Mouse (Mus musculus) erythroblast, adult 5-6 weeks (primary cell): ENCODE results near the gene Olfr378. TPM values are rescaled to one million over a fixed set of nuclear protein-coding genes. Genes with fewer than 3 reads are reported as not detected.

Experiments
- ATAC-seq: replicated peaks from 2 replicates; pipeline ENCODE4 v1.8.0; 2016; ENCODE audit warnings: moderate number of reproducible peaks, mild to moderate bottlenecking, moderate TSS enrichment, inconsistent platforms; ENCODE audit not compliant: poor library complexity, low FRiP score, severe bottlenecking
- total RNA-seq, 2 experiments: library from RNA; stranded (forward) in 1 of 2; stranded (reverse) in 1 of 2; fragments of 150-400 nt in 1 of 2; fragments of 200-764, 138-1000 nt in 1 of 2; gene quantifications; 2 replicates each; pipeline versions ENCODE4 v1.2.3 to v1.2.4; 2015 to 2017; ENCODE audit warnings: low replicate concordance in 2 of 2

Gene Olfr378
- total RNA-seq (2015; ENCODE audit: low replicate concordance) (not detected in 2 replicates), total RNA-seq (2017; ENCODE audit: low replicate concordance) (not detected in 2 replicates)

DNA sequence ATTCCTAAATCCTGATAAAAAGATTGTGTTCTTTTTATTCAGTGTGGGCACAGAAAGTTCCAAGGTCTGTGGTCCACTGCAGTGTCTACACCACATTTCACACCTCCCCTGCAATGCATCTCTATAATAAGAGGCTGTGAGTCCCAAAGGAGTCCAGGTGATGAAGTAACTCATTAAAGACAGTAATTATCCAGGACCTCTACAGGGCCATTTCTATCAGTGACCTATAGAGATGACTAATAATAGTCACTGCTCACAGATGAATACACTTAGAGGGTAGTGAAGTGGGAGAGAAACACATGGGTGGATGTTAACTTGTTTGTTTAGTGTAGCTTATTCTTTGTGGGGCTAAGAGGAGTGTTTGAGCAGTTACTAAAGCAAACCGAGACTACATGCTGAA, at the start of gene Olfr378:
TSS of gene Olfr378 (minus strand) at position 101 of the 400 bp plus-strand sequence.
- no peak for ATAC-seq

GRCm38 (mm10) chr11:73457408-73457807, 29.1 kb upstream of the Olfr378 start, which contains the start of gene Olfr380:
Gene Olfr380, minus strand, starts transcription at chr11:73457508.
- ATAC-seq = no peak

DNA sequence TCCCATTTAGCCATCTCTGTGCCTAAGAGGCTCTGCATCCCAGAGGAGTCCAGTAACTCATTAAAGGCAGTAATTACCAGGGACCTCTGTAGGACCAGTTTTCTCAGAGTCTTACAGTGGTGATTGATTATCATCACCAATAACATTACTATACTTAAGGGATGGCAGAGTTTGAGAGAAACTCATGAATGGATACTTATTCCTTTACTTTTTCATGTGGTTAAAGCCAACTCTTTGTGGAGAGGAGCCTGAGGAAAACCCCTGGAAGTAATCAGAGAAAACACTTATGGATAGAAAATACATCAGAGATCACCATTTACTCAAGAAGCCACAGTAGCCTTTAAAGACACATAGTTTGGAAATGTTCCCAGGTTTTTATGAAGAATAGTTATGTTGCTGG, 28.8 kb downstream of the Olfr378 start, which contains the start of gene Olfr1:
TSS of gene Olfr1 (minus strand) at position 101 of the 400 bp plus-strand sequence.
- no peak for ATAC-seq

GRCm38 (mm10) chr11:73395374-73395773, 32.9 kb downstream of the Olfr378 start:
- ATAC-seq = no peak

Other genes starting within 250 kb of the Olfr378 start
- 2.3 and 6.0 TPM in 2 replicates for gene Ctns, start 229.4 kb downstream of the Olfr378 start, total RNA-seq (2015; ENCODE audit: low replicate concordance)
- gene Ctns, start 229.4 kb downstream of the Olfr378 start, total RNA-seq (2017; ENCODE audit: low replicate concordance) = 3.5 and 6.0 TPM in 2 replicates
- gene Shpk, start 229.0 kb downstream of the Olfr378 start, total RNA-seq (2015; ENCODE audit: low replicate concordance) = 2.1 TPM in 1 of 2 replicates, not detected in the other
- 1.5 and 2.4 TPM in 2 replicates for gene Shpk, start 229.0 kb downstream of the Olfr378 start, total RNA-seq (2017; ENCODE audit: low replicate concordance)
- not detected in 2 replicates for gene Trpv1, start 194.2 kb downstream of the Olfr378 start, total RNA-seq (2015; ENCODE audit: low replicate concordance)
- gene Trpv1, start 194.2 kb downstream of the Olfr378 start, total RNA-seq (2017; ENCODE audit: low replicate concordance) = not detected in 2 replicates
- not detected in 2 replicates for gene Trpv3, start 161.1 kb downstream of the Olfr378 start, total RNA-seq (2015; ENCODE audit: low replicate concordance)
- gene Trpv3, start 161.1 kb downstream of the Olfr378 start, total RNA-seq (2017; ENCODE audit: low replicate concordance) = not detected in 2 replicates
- gene Aspa, start 98.9 kb downstream of the Olfr378 start, total RNA-seq (2015; ENCODE audit: low replicate concordance) = 1.3 TPM in 1 of 2 replicates, not detected in the other
- gene Aspa, start 98.9 kb downstream of the Olfr378 start, total RNA-seq (2017; ENCODE audit: low replicate concordance) = not detected in 2 replicates
- gene Gm49340, start 98.7 kb downstream of the Olfr378 start, total RNA-seq (2015; ENCODE audit: low replicate concordance) = not detected in 2 replicates
- not detected in 2 replicates for gene Gm49340, start 98.7 kb downstream of the Olfr378 start, total RNA-seq (2017; ENCODE audit: low replicate concordance)
- not detected in 2 replicates for gene Spata22, start 98.7 kb downstream of the Olfr378 start, total RNA-seq (2015; ENCODE audit: low replicate concordance)
- not detected in 2 replicates for gene Spata22, start 98.7 kb downstream of the Olfr378 start, total RNA-seq (2017; ENCODE audit: low replicate concordance)
- gene Olfr20, start 77.7 kb downstream of the Olfr378 start, total RNA-seq (2015; ENCODE audit: low replicate concordance) = not detected in 2 replicates
- gene Olfr20, start 77.7 kb downstream of the Olfr378 start, total RNA-seq (2017; ENCODE audit: low replicate concordance) = not detected in 2 replicates
- not detected in 2 replicates for gene Olfr376, start 57.2 kb downstream of the Olfr378 start, total RNA-seq (2015; ENCODE audit: low replicate concordance)
- not detected in 2 replicates for gene Olfr376, start 57.2 kb downstream of the Olfr378 start, total RNA-seq (2017; ENCODE audit: low replicate concordance)
- gene Olfr1, start 28.9 kb downstream of the Olfr378 start, total RNA-seq (2015; ENCODE audit: low replicate concordance) = not detected in 2 replicates
- gene Olfr1, start 28.9 kb downstream of the Olfr378 start, total RNA-seq (2017; ENCODE audit: low replicate concordance) = not detected in 2 replicates
- not detected in 2 replicates for gene Olfr380, start 29.0 kb upstream of the Olfr378 start, total RNA-seq (2015; ENCODE audit: low replicate concordance)
- gene Olfr380, start 29.0 kb upstream of the Olfr378 start, total RNA-seq (2017; ENCODE audit: low replicate concordance) = not detected in 2 replicates
- not detected in 2 replicates for gene Olfr381, start 63.1 kb upstream of the Olfr378 start, total RNA-seq (2015; ENCODE audit: low replicate concordance)
- not detected in 2 replicates for gene Olfr381, start 63.1 kb upstream of the Olfr378 start, total RNA-seq (2017; ENCODE audit: low replicate concordance)
- gene Olfr382, start 88.7 kb upstream of the Olfr378 start, total RNA-seq (2015; ENCODE audit: low replicate concordance) = not detected in 2 replicates
- not detected in 2 replicates for gene Olfr382, start 88.7 kb upstream of the Olfr378 start, total RNA-seq (2017; ENCODE audit: low replicate concordance)
- gene Olfr385, start 164.5 kb upstream of the Olfr378 start, total RNA-seq (2015; ENCODE audit: low replicate concordance) = not detected in 2 replicates
- gene Olfr385, start 164.5 kb upstream of the Olfr378 start, total RNA-seq (2017; ENCODE audit: low replicate concordance) = not detected in 2 replicates
- not detected in 2 replicates for gene Olfr384, start 170.1 kb upstream of the Olfr378 start, total RNA-seq (2015; ENCODE audit: low replicate concordance)
- gene Olfr384, start 170.1 kb upstream of the Olfr378 start, total RNA-seq (2017; ENCODE audit: low replicate concordance) = not detected in 2 replicates